Mouse (Mus musculus) heart, adult 9 months (tissue): Measurements from ENCODE around the gene Pum1.
"Not testable (repeated sequence)": the region's sequence is repeated elsewhere in the genome, so short reads cannot be mapped to it uniquely, and the experiment has no call there.

Experiments
- DNase-seq, 2 experiments: peaks; one replicate each; pipeline ENCODE4 v3.0.0; 2022; ENCODE audit warnings: low spot score in 2 of 2

Pum1 gene

DNA sequence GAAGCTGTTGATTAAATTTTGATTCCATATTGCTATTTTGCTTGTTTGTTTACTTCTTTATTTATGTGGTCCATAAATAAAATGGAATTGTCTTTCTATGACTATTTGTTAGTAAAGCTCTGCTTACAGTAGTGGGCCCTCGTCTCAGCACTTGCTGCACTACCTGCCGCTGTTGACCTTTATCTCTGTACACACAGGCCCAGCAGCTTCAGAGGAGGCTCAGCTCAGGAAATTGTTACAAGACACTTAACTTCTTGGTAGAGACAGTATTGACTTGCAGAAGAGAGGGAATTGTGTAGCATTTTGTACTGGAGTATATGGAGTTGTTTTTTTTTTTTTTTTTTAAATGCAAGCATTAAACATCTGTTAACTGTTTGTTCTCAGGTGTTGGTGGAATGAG lies 5.4 kb downstream of the Pum1 start:
- no peak for DNase-seq

DNA sequence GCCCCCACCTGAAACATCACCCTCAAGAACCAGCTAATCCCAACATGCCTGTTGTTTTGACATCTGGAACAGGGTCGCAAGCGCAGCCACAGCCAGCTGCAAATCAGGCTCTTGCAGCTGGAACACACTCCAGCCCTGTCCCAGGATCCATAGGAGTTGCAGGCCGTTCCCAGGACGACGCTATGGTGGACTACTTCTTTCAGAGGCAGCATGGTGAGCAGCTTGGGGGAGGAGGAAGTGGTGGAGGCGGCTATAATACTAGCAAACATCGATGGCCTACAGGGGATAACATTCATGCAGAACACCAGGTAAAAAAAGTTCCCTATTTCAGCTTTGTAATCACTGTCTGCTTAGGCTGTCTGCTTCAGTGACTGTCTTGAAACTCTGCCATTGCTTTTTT lies 5.9 kb downstream of the Pum1 start:
- no peak for DNase-seq

GRCm38 (mm10) chr4:130670023-130670422 lies 6.9 kb downstream of the Pum1 start:
- DNase-seq: not testable (repeated sequence)

GRCm38 (mm10) chr4:130671079-130671845 lies 8.1 kb downstream of the Pum1 start:
- no peak for DNase-seq

DNA sequence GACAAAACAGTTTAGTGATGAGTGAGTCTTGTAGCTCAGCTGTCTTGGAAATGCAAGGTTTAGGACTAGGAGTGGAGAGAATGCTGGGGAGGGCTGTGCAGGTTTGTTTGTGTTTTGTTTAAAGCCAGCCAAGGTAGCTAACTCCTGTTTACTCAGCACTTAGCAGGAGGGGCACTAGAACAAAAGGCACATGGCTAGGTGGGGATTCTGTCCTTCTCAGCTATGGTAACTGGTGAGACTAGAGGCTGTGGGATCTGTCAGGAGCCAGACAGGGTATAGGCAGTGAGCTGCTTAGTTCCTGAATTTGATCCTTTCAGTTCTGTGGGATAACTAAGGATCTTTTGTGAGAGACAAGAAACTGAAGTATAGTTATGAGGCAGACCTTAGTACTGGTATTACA lies 9.0 kb downstream of the Pum1 start:
- DNase-seq: no peak

DNA sequence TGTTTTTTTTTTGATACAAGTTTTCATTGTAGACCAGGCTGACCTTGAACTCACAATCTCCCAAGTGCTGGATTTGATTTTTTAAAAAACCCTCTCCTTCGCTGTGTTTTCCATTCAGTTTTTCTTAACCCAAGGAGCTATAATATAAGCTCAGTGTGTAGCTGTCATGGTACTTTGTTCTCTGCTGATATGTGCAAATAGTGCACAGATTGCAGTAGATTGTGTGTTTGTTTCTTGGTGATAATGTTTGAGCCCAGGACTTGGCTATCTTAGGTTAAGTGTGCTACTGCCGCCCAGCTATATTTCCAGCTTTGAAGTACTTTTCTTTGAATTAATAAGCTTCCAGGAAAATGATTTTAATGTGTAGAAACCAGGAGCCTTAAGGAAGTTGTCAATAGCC lies 13.6 kb downstream of the Pum1 start:
- no peak for DNase-seq

DNA sequence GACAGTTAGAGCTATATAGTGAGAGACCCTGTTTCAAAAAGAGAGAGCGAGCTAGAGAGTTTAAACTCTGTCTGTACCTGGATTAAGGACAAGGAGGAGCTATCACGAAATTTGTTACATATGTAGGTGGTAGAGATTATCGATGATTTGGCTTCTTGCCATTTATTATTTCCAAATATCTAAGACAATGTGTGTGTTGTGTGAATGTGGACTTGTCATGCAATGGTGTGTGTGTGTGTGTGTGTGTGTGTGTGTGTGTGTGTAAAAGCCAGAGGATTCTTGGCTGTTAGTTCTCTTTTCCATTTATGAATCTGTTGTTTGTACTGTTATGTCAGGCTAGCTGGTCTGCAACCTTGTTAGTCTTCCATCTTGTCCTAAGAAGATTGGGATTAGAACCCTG lies 15.0 kb downstream of the Pum1 start:
- no peak for DNase-seq

DNA sequence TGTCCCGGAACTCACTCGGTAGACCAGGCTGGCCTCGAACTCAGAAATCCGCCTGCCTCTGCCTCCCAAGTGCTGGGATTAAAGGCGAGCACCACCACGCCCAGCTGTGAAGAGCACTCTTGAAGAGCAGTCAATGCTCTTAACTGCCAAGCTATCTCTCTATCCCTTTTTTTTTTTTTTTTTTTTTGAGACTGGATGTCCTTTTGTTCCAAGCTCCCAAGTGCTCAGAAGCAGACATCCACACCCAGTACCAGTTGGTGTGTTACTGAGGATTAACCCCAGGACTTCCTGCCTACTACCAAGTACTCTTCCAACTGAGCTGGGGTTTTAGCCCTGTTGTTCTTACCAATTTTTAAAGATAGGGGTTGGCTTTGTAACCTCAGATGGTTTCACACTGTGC lies 17.6 kb downstream of the Pum1 start:
- DNase-seq: no peak

DNA sequence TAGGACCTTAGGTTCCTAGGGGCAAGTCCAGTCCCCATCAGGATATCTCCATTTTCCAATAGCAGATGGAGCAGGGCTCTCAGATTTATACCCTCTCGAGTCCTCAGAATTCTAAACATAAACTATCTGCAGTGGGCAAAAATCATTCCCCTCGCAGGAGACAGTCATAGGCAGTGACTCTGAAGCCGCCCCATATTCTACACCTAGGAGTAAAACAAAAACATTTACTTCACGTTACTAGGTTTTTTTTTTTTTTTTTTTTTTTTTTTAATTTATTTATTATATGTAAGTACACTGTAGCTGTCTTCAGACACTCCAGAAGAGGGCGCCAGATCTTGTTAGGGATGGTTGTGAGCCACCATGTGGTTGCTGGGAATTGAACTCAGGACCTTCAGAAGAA lies 19.9 kb downstream of the Pum1 start:
- DNase-seq: not testable (repeated sequence)

- DNase-seq: no peak
These were observed 30.8 kb downstream of the Pum1 start for GRCm38 (mm10) chr4:130693936-130694335.

- DNase-seq: no peak
These were observed 31.9 kb downstream of the Pum1 start for GRCm38 (mm10) chr4:130694982-130695381.

DNA sequence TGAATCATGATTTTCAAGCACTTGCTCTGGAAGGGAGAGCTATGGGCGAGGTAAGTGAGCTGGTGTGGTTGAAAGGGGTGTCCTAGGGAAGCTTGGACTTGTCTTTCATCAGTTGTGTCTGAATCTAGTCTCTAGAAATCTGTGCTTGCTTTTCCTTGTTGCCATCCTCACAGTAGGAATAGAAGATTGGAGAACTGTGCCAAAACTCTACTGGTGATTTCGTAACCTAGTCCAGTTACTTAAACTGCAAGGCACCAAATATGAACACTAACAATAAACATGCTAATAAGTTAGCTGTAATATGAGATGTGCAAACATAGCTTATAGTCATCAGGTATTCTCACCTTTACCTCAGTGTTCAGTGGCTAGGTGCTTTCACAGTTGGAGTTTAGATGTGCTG lies 37.9 kb downstream of the Pum1 start:
- DNase-seq: no peak

GRCm38 (mm10) chr4:130702835-130703535 lies 39.9 kb downstream of the Pum1 start:
- no peak for DNase-seq

- DNase-seq: no peak
These were observed 40.5 kb downstream of the Pum1 start for GRCm38 (mm10) chr4:130703601-130704000.

DNA sequence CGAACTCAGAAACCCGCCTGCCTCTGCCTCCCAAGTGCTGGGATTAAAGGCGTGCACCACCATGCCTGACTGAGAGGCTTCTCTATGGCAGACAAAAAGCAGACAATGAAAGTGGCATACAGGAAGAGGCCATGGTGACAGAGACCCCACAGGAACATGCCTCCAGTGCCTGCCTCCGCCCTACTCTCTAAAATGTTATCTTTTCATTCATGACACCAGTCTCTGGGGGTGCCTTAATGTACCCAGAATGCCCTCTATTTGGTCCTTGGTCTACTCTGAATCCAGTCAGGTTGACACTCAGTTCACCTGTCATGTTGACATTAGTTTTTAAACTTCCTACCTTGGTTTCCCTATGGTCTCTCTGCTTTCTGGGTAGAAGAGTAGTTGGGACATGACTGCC lies 41.5 kb downstream of the Pum1 start:
- no peak for DNase-seq

GRCm38 (mm10) chr4:130706215-130707000 lies 43.3 kb downstream of the Pum1 start:
- DNase-seq: no peak

- DNase-seq: no peak
These were observed 48.3 kb downstream of the Pum1 start for GRCm38 (mm10) chr4:130711353-130711848.

GRCm38 (mm10) chr4:130712341-130712740 lies 49.2 kb downstream of the Pum1 start:
- DNase-seq: no peak

- DNase-seq: no peak
These were observed 50.3 kb downstream of the Pum1 start for GRCm38 (mm10) chr4:130713430-130713829.

DNA sequence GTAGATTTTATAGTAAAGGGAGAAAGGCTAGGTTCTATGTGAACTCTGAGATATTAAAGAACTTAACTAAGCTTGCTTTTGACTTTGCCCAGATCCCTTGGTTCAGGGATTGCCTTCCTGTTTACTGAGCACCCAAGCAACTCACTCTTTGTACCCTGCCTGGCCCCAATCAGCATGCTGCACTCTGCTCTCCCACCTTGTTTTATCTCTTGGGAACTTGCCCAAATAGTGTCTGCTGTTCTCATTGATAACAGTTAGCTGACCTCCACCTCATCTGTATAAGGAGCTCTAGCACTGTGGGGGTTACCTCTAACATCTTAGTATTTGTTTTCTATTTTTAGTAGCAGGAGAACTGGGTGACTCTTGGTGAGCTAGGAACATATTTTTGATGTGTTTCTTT lies 52.0 kb downstream of the Pum1 start:
- DNase-seq: peak in 1 of 2 experiments; percentile 40

GRCm38 (mm10) chr4:130715623-130716022 lies 52.5 kb downstream of the Pum1 start:
- no peak for DNase-seq

- no peak for DNase-seq
These were observed 56.2 kb downstream of the Pum1 start for GRCm38 (mm10) chr4:130719348-130719747.
